Mouse (Mus musculus): ENCODE measurements around the gene Ntn4.

Gene Ntn4

GRCm38 (mm10) chr10:93640521-93640952, at the start of gene Ntn4:
TSS of gene Ntn4 (plus strand) at chr10:93640681.
- no peak for DNase-seq

- DNase-seq, result peak; percentile 8 to 20
These were observed 48.0 kb upstream of the Ntn4 start for GRCm38 (mm10) chr10:93592456-93592855.

- DNase-seq, result peak; percentile 35 to 56
These were observed 46.4 kb upstream of the Ntn4 start for GRCm38 (mm10) chr10:93594022-93594482.

GRCm38 (mm10) chr10:93595831-93596230, 44.6 kb upstream of the Ntn4 start:
- DNase-seq, result no peak

- DNase-seq, result no peak
These were observed 43.8 kb upstream of the Ntn4 start for GRCm38 (mm10) chr10:93596641-93597040.

GRCm38 (mm10) chr10:93602309-93602708, 38.2 kb upstream of the Ntn4 start:
- no peak for DNase-seq

- DNase-seq, result no peak
These were observed 37.2 kb upstream of the Ntn4 start for GRCm38 (mm10) chr10:93603256-93603655.

GRCm38 (mm10) chr10:93606326-93606725, 34.2 kb upstream of the Ntn4 start:
- DNase-seq, result no peak

- no peak for DNase-seq
These were observed 32.4 kb upstream of the Ntn4 start for GRCm38 (mm10) chr10:93608051-93608450.

- no peak for DNase-seq
These were observed 31.2 kb upstream of the Ntn4 start for GRCm38 (mm10) chr10:93609236-93609635.

GRCm38 (mm10) chr10:93610896-93611295, 29.6 kb upstream of the Ntn4 start:
- DNase-seq, result no peak

- DNase-seq, result no peak
These were observed 29.0 kb upstream of the Ntn4 start for GRCm38 (mm10) chr10:93611419-93612007.

GRCm38 (mm10) chr10:93614850-93615249, 25.6 kb upstream of the Ntn4 start:
- no peak for DNase-seq

GRCm38 (mm10) chr10:93620438-93621179, 19.9 kb upstream of the Ntn4 start:
- no peak for DNase-seq

- DNase-seq, result no peak
These were observed 16.8 kb upstream of the Ntn4 start for GRCm38 (mm10) chr10:93623725-93624124.

- DNase-seq, result no peak
These were observed 16.3 kb upstream of the Ntn4 start for GRCm38 (mm10) chr10:93624151-93624550.

- no peak for DNase-seq
These were observed 10.2 kb upstream of the Ntn4 start for GRCm38 (mm10) chr10:93630310-93630709.

- no peak for DNase-seq
These were observed 8.4 kb upstream of the Ntn4 start for GRCm38 (mm10) chr10:93632086-93632485.

GRCm38 (mm10) chr10:93633563-93633962, 6.9 kb upstream of the Ntn4 start:
- DNase-seq, result no peak

- no peak for DNase-seq
These were observed 6.5 kb upstream of the Ntn4 start for GRCm38 (mm10) chr10:93633971-93634370.

- no peak for DNase-seq
These were observed 4.5 kb upstream of the Ntn4 start for GRCm38 (mm10) chr10:93635941-93636340.

GRCm38 (mm10) chr10:93640953-93641820, 706 bp downstream of the Ntn4 start:
- DNase-seq, result no peak
